Mouse (Mus musculus) midbrain, embryonic 10.5 days (tissue): ENCODE measurements around the gene Magix. TPM values are rescaled to one million over a fixed set of nuclear protein-coding genes. Genes with fewer than 3 reads are reported as not detected.

Experiments
- DNase-seq: peaks from one replicate; pipeline ENCODE4 v3.0.0-alpha.2; 2017; ENCODE audit warnings: low spot score
- H3K27ac ChIP-seq: fragments of 300-500 bp; sonication (generic); replicated peaks from 2 replicates; pipeline ENCODE4 v1.5.1; 2016; ENCODE audit warnings: mild to moderate bottlenecking
- H3K27me3 ChIP-seq: fragments of 300-500 bp; sonication (generic); 2 replicates; pipeline ENCODE4 v1.6.1; 2016; ENCODE audit warnings: low read depth, mild to moderate bottlenecking; ENCODE audit not compliant: poor library complexity, severe bottlenecking
- H3K36me3 ChIP-seq: fragments of 300-500 bp; sonication (generic); 2 replicates; pipeline ENCODE4 v1.6.1; 2016; ENCODE audit warnings: mild to moderate bottlenecking, moderate library complexity
- H3K4me1 ChIP-seq: fragments of 300-500 bp; sonication (generic); 2 replicates; pipeline ENCODE4 v1.6.1; 2016
- H3K4me3 ChIP-seq: fragments of 300-500 bp; sonication (generic); 2 replicates; pipeline ENCODE4 v1.5.1; 2016; ENCODE audit warnings: mild to moderate bottlenecking, moderate library complexity
- H3K9me3 ChIP-seq: fragments of 300-500 bp; sonication (generic); replicated peaks from 2 replicates; pipeline ENCODE4 v1.6.1; 2016; ENCODE audit warnings: mild to moderate bottlenecking
- WGBS: fragments of 180-500 bp; shearing (Covaris S2); methylation state at CpG from one replicate; pipeline ENCODE4 v1.1.7; 2016; 5-methylcytosine and 5-hydroxymethylcytosine counted together
- polyA plus RNA-seq: library from polyadenylated mRNA; unstranded; fragments of >200 nt; fragmentation: Nextera tagmentation; extraction: Ambion mirVana; gene quantifications from 2 replicates; pipeline ENCODE4 v1.2.1, GENCODE M21; 2016

Gene Magix
- polyA plus RNA-seq, 1 experiment from 2014 or later = not detected

DNA sequence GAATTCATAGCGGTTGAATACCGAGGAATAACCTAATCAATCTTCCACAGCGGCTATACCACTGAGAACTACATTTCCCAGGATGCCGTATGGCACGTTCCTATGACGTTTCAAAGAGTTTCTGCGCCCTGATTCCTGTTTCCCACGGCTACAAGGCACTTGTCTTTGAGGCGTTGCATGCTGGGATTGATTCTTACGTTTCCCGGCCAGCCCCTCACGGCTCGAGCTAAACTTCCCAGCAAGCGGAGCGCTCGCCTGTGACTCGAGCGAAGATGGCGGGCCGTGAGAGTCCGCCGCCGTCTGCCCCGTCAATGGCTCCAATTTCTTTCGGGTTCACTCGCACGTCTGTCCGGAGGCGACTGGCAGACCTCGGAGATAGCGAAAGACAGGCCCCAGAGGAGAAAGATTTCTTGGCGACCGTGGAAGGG is 15.9 kb upstream of the Magix start, which contains the start of gene Gpkow:
Gpkow (plus strand) TSS at position 178 of the 428 bp plus-strand sequence.
- H3K36me3 ChIP-seq = peaks cover 33% of the 10 kb centered on the region
- no peaks in the 10 kb centered on the region for H3K9me3 ChIP-seq
- 16% methylated on average over 33 of the region's 33 CpGs for WGBS
- peak within 1 kb of the TSS; percentile 76 for H3K27ac ChIP-seq
- no peaks in the 10 kb centered on the region for H3K27me3 ChIP-seq
- peaks cover 5% of the 10 kb centered on the region for H3K4me1 ChIP-seq
- H3K4me3 ChIP-seq = peak within 1 kb of the TSS; percentile 64
- DNase-seq = peak; percentile 79

DNA sequence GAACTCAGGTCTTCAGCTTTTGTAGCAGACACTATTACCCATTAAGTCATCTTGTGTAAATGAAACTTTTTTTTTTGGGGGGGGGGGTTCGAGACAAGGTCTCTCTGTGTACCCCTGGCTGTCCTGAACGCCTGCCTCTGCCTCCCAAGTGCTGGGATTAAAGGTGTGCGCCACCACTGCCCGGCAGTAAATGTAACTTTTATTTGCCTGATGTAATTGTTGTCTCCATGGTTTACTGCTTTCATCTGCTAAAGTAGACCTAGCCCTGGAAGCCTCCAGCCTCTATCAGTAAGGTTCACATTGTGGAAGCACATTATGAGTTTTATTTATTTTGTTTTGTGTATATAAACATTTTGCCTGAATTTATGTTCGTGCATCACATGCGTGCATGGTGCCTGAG is 15.5 kb upstream of the Magix start:
- Histone ChIP-seq H3K36me3 (peaks cover 29% of the 10 kb centered on the region), H3K4me1 (peaks cover 5% of the 10 kb centered on the region), H3K9me3 (no peaks in the 10 kb centered on the region), H3K27ac (no peak overlapping the region), H3K27me3 (no peaks in the 10 kb centered on the region), H3K4me3 (peak overlapping the region; percentile 64)
- DNase-seq = no peak
- 46% methylated on average over 6 of the region's 6 CpGs for WGBS

DNA sequence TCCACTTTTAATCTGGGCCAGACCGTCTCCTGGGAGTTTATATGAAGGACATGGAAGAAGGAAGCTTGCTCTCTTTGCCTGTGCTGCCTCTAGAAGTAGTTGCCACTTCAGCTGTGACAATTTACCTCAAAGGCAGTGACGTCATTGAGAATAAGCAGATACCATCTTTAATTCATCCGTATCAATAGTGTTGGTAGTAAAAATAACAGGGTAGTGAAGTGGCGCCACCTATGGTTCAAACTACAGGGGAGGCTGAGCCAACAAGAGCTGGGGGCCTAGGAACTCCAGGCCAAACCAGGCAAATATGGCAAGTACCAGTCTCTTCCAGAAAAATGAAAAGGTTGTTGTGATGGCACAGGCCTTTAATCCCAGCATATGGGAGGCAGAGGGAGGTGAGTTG is 11.8 kb upstream of the Magix start:
- WGBS = 51% methylated on average over 4 of the region's 4 CpGs
- no peak overlapping the region for H3K4me3 ChIP-seq
- no peak for DNase-seq
- no peaks in the 10 kb centered on the region for H3K4me1 ChIP-seq
- H3K27ac ChIP-seq = no peak overlapping the region
- H3K27me3 ChIP-seq = no peaks in the 10 kb centered on the region
- H3K36me3 ChIP-seq = no peaks in the 10 kb centered on the region
- H3K9me3 ChIP-seq = no peaks in the 10 kb centered on the region

DNA sequence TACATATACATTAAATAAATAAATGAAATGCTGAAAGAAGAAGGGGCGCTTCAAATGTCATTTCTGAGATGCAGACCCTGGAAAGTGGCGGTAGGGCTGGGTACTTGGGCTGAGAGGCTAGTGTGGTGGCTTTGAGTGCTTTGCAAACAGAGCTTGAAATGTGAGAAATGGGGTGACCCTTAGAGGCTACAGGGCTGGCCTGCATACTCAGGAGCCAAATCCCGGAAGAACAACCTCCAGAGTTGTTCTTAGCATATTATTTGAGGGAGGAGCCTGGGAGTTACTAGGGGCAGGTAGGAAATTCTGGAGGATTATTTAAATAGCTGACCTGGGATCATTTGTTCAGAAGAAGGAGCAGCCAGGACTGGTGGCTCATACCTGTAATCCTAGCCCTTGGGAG is 9.4 kb upstream of the Magix start:
- Histone ChIP-seq H3K36me3 (no peaks in the 10 kb centered on the region), H3K27me3 (no peaks in the 10 kb centered on the region), H3K9me3 (no peaks in the 10 kb centered on the region), H3K4me1 (no peaks in the 10 kb centered on the region), H3K4me3 (no peak overlapping the region), H3K27ac (no peak overlapping the region)
- 67% methylated on average over 3 of the region's 3 CpGs for WGBS
- DNase-seq = no peak

DNA sequence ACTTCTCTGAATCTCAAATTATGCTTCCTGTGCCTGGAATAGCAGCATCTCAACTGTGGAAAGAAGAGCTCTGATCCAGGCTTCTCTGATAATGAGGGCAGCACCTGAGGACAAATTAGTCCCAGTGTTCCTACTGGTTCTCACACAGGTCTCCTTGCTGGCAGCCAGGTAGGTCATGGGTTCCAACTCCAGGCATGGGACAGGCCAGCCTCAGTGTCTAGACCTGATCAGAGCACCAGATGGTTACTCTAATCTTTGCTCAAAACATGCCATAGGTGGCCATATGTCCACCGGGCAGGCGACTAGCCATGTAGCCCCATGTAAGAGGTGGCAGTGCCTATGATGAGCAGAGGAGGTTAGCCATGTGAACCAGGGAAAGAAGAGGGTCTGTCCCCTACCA is 7.3 kb upstream of the Magix start:
- Histone ChIP-seq H3K27ac (no peak overlapping the region), H3K36me3 (no peaks in the 10 kb centered on the region), H3K4me1 (no peaks in the 10 kb centered on the region), H3K27me3 (no peaks in the 10 kb centered on the region), H3K9me3 (no peaks in the 10 kb centered on the region), H3K4me3 (no peak overlapping the region)
- WGBS = 91% methylated on average over 2 of the region's 2 CpGs
- no peak for DNase-seq

DNA sequence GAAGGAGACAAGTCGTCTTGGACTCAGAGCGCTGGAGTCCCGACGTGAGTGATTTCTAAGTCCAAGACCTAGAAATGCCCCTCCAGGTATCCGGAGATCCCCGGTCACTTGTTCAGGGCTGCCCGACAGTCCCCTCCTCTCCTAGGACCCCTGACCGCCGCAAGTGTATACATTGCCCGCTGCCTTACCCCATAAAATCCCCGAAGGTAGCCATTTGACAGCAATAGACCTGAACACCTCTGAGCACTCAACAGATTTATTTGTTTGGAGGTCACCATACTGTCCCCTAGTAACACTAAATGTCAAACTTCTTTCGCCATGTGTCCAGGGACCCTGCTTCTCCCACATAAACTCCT is 1.0 kb downstream of the Magix start:
- Histone ChIP-seq H3K36me3 (no peaks in the 10 kb centered on the region), H3K27me3 (peaks cover 16% of the 10 kb centered on the region; the same call in 1 of the 2 replicates), H3K4me3 (peak overlapping the region; percentile 48), H3K4me1 (no peaks in the 10 kb centered on the region), H3K9me3 (peaks cover 3% of the 10 kb centered on the region; the same call in 1 of the 2 replicates), H3K27ac (no peak overlapping the region; the same call in 1 of the 2 replicates)
- 22% methylated on average over 12 of the region's 12 CpGs for WGBS
- DNase-seq = no peak

DNA sequence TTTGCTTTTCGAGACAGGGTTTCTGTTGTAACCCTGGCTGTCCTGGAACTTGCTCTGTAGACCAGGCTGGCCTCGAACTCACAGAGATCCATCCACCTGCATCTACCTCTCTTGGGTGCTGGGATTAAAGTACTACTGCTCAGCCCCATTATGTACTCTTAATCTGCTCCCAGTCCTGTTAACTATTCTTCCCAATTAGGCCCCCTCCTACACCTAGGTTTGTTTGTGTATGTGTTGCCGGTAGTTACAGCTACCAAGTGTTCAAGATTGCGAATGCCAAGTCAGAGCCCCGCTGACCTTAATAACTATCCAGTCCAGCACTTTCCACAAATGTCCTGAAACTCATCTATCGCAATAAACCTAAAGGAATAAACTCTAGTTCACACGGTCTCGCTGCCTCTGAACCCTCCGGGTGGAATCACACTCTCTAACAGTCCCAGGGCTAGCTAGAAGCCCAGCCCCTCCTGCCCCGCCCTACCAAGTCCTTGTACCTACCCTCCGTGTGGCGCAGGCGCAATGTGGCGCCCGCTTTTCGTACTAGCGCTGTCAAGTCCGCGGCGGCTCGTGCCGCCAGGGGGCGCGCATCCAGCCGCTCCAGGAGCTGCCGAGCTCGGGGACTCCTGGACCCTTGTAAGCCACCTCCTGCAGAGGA is 1.5 kb downstream of the Magix start:
- Histone ChIP-seq H3K4me3 (peak overlapping the region; percentile 48), H3K4me1 (0 out of 2 replicates have a peak, but pooled peaks cover 4% of the 10 kb centered on the region)
- 20% methylated on average over 27 of the region's 27 CpGs for WGBS

DNA sequence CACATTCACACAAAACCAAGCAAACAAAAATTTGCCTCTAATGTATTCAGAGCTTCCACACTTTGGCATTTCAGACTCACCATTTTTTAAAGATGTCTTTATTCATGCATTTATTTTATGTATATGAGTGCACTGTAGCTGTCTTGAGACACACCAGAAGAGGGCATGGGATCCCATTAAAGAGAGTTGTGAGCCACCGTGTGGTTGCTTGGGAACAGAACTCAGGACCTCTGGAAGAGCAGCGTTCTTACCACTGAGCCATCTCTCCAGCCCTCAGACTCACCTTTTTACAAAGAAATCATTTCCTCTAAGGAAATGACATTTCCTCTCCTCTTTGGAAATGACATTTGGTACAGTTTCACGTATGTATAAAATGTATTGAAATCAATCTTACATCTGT is 2.1 kb downstream of the Magix start:
- Histone ChIP-seq H3K27ac (no peak overlapping the region), H3K4me3 (no peak overlapping the region)
- 52% methylated on average over 3 of the region's 3 CpGs for WGBS

More for the DNA sequence above, 1.5 kb downstream of the Magix start:
- peaks cover 19% of the 10 kb centered on the region; the same call in 1 of the 2 replicates for H3K27me3 ChIP-seq
- no peaks in the 10 kb centered on the region for H3K36me3 ChIP-seq
- peak; percentile 88 for DNase-seq
- H3K9me3 ChIP-seq = peaks cover 3% of the 10 kb centered on the region; the same call in 1 of the 2 replicates
- H3K27ac ChIP-seq = no peak overlapping the region; the same call in 1 of the 2 replicates

DNA sequence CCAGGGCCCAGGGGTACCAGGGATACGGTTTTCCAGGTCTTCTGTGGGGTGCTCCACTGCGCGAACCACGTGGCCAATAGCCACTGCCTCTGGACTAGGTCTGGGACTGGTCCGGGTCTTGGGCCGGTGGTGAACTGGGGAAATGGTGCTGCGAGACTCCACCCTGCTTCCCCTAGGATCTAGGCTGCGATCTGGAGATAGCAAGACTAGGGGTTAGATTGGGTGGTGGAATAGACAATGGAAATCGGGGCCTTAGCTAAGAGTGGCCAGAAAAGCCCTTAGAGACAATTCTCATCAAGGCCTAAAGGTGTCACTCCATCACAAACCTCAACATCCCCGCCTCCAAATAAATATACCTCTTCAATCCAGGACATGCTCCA is 6.1 kb downstream of the Magix start:
- 29% methylated on average over 10 of the region's 10 CpGs for WGBS
- Histone ChIP-seq H3K36me3 (no peaks in the 10 kb centered on the region), H3K27ac (peak overlapping the region; percentile 17; the same call in 1 of the 2 replicates), H3K4me1 (peaks cover 13% of the 10 kb centered on the region; the same call in 1 of the 2 replicates), H3K9me3 (peaks cover 8% of the 10 kb centered on the region; the same call in 1 of the 2 replicates), H3K4me3 (peak overlapping the region; percentile 34), H3K27me3 (peaks cover 28% of the 10 kb centered on the region)
- no peak for DNase-seq

More for the DNA sequence above, 2.1 kb downstream of the Magix start:
- H3K9me3 ChIP-seq = peaks cover 3% of the 10 kb centered on the region; the same call in 1 of the 2 replicates
- no peaks in the 10 kb centered on the region for H3K36me3 ChIP-seq
- no peak for DNase-seq
- 0 out of 2 replicates have a peak, but pooled peaks cover 5% of the 10 kb centered on the region for H3K4me1 ChIP-seq
- H3K27me3 ChIP-seq = peaks cover 23% of the 10 kb centered on the region

DNA sequence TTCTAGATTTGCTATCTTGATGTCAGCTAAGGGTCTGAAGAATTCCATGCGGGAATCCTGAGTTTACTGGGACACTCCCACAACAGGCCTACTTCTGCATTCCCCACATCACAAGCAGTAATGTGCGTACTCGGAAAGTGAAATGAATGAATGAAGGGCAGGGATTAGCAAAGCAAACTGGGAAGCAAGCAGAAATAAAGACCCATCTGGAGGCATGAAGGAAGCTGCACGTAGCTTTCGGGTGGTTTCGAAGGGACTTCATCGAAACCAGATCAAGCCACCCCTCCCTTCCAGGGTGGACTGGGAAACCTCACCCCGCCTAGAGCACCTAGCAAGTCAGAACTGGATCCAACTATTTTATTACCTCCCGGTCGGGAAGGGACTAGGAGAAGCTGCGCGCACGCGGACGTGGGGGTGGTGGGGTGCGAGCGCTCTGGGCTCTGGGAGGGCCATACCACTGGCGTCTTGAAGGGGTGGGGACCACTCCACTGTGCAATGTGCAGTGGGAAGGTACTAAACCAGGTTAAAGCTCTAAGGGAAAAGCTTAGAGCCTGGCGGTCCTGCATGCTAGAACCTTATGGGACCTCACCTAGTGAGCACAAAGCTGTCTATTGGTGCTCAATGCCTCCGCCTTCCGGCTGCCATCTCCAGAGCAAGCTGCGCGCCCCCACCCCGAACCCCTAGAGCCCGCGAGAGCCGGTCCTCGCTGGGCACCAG is 6.6 kb downstream of the Magix start:
- Histone ChIP-seq H3K36me3 (no peaks in the 10 kb centered on the region), H3K27ac (peak overlapping the region; percentile 17; the same call in 1 of the 2 replicates), H3K27me3 (peaks cover 28% of the 10 kb centered on the region), H3K9me3 (peaks cover 4% of the 10 kb centered on the region; the same call in 1 of the 2 replicates), H3K4me3 (peak overlapping the region; percentile 34), H3K4me1 (peaks cover 13% of the 10 kb centered on the region; the same call in 1 of the 2 replicates)
- DNase-seq = no peak
- 32% methylated on average over 28 of the region's 28 CpGs for WGBS

DNA sequence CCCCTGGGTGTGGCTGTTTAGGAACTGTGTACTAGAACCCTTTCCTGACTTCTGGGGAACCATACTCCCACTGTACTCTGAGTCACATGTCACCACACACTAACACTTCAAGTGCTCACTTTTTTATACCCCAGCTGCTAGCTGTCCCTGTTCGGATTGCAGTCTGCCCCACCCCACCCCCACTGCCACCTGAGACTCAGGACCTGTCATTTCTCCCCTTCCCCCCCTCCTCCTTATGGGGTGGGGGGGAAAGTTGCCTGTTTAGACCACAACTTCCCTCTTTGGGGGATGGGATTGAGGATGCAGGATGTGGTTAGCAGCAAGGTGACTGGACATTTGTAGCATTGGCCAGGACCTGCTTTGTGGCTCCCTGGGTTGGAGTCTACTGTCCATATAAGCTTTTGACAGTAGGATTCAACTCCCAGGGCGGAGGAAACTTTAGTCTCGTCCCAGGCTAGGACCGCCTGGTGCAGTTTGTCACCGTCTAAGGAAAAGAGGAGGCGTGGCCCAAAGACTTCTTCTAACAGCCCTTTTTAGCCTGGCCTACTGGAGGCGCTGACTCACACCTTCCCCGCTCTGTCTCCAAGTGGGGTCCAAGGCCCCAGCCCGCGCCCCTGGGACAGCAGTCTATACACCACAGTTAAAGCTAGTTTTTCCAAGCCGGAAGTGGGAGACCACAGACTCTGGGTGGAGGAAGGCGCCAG is 7.3 kb downstream of the Magix start:
- H3K27ac ChIP-seq = no peak overlapping the region
- WGBS = 27% methylated on average over 12 of the region's 12 CpGs
- no peak for DNase-seq
- 0 out of 2 replicates have a peak overlapping the region, but pooled peaks have one; percentile 34 for H3K4me3 ChIP-seq
- H3K36me3 ChIP-seq = peaks cover 5% of the 10 kb centered on the region; the same call in 1 of the 2 replicates
- peaks cover 28% of the 10 kb centered on the region for H3K27me3 ChIP-seq
- H3K9me3 ChIP-seq = peaks cover 4% of the 10 kb centered on the region; the same call in 1 of the 2 replicates
- peaks cover 13% of the 10 kb centered on the region; the same call in 1 of the 2 replicates for H3K4me1 ChIP-seq

DNA sequence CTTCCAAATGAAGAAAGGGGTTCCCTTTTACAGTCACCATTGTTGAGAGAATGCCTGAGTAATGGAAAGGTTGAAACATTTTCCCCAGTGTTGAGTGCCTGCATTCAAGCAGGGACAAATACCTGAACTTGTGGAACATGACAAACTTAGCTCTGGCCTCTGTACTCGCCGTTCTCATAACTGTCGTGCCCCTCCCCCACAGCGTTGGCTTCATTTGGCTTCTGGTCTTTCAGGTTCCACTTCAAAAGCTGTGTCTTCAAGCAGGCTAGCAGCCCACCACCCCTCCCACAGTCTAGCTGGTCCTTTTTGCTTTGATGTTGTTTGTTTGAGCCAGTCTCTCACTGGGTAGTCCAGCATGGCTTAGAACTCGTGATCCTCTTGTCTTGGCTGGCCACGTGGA is 8.3 kb downstream of the Magix start:
- no peak for DNase-seq
- Histone ChIP-seq H3K36me3 (peaks cover 6% of the 10 kb centered on the region; the same call in 1 of the 2 replicates), H3K4me1 (peaks cover 13% of the 10 kb centered on the region; the same call in 1 of the 2 replicates), H3K4me3 (no peak overlapping the region), H3K27ac (no peak overlapping the region), H3K9me3 (peaks cover 4% of the 10 kb centered on the region; the same call in 1 of the 2 replicates), H3K27me3 (peaks cover 28% of the 10 kb centered on the region)
- 57% methylated on average over 6 of the region's 6 CpGs for WGBS
